Mouse (Mus musculus) spleen, adult 18-20 months (tissue): Measurements from ENCODE around the gene Syt17.

ENCODE experiments used
- DNase-seq, 2 experiments: peaks; one replicate each; pipeline ENCODE4 v3.0.0; 2022; ENCODE audit warnings: mixed read lengths in 2 of 2

Syt17 gene

DNA sequence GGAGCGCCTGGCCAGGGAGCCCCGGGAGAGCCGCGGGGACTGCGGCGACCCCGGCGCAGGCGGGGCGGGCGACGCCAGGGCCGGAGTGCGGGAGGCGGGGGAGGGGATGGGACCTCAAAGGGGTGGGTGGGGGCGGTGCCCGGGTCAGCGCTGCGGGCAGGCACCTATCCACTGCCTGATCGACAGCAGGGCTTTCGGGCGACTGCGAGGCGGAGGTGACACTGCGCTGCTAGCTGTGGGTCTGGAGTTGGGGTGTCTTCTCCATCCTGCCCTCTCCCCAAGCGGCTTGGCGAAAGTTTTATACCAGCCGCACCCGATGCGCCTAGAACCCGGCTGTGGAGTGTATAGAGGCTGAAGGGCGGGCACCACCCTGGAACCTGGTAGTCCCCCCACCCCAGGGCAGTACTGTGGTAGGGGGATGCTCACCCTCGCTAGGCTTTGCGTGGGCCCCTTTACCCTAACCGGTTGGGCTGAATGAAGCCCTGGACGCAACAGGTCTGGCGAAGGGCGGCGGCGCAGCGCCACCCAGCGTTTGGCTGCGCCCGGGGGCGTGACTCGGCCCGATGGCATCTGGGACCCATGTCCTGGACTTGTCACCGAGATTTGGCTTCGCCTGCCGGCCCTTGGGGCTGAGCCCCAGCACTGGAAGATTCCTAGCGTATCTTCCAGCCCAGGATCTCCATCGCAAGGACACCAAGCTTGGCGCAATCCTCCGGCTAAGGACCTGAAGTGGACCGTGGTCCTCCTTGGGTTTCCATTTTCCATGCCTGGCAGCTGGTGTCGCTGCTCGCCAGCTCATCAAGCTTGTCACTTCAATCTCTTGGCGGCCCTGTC is at the start of gene Syt17:
TSS of gene Syt17 (minus strand) at position 89 of the 834 bp plus-strand sequence.
- peak; percentile 13 to 35 for DNase-seq

GRCm38 (mm10) chr7:118494892-118495579 is 47.0 kb upstream of the Syt17 start:
- DNase-seq = no peak

DNA sequence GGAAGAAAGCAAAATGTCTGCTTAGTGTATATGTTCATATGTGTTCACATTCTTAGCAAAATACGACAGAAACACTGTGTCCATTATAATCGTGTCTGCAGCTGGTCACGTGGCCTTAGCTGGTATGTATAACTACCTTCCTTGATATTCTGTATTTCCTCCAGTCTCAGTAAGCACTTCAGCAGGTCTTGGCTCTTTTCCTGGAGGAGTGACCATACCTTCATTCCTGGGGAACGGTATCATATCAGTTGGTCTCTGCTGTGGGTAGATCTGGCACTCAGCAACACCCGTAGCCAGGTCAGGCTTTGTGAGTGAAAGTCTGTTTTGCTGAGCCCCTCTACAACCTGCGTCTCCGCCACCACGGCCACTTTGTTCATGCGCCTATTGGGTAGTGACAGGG is 45.9 kb upstream of the Syt17 start:
- no peak for DNase-seq

DNA sequence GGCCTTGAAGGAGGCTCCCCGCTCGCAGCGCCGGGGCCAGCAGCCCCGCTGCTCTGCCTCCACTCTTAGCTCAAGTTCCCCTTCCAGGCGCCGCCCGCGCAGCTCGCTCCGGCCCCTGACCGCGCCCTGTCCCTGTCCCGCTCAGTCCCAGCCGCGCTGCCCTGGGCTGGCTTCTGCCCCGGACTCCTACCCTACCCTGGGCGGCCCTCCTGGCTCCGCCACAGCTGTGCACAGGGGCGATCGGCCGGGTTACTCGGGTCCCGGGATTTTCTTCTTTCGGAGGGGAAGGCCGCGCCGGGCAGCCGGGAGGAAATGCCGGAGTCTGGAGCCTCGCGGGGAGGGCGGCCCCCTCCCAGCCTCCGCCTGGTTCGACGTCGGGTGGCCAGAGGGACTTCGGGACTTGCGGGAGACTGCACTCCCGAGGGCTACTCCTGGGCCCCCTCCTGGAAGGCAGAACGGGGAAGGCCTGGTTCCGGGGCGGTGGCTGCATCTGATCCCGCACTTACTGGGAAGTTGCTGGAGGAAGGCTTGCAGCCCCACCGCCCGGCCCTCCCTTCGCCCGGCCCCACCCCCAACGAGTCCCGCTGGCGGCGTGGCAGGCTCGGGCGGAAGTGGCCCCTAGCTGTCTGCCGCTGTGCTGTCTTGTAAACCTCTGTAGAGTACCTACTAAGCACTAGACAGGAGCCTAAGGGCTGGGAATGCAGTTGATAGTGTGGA is 43.6 kb upstream of the Syt17 start, which contains the start of gene Itpripl2:
TSS of gene Itpripl2 (minus strand) at position 545 of the 717 bp plus-strand sequence.
- DNase-seq = peak; percentile 29 to 60

DNA sequence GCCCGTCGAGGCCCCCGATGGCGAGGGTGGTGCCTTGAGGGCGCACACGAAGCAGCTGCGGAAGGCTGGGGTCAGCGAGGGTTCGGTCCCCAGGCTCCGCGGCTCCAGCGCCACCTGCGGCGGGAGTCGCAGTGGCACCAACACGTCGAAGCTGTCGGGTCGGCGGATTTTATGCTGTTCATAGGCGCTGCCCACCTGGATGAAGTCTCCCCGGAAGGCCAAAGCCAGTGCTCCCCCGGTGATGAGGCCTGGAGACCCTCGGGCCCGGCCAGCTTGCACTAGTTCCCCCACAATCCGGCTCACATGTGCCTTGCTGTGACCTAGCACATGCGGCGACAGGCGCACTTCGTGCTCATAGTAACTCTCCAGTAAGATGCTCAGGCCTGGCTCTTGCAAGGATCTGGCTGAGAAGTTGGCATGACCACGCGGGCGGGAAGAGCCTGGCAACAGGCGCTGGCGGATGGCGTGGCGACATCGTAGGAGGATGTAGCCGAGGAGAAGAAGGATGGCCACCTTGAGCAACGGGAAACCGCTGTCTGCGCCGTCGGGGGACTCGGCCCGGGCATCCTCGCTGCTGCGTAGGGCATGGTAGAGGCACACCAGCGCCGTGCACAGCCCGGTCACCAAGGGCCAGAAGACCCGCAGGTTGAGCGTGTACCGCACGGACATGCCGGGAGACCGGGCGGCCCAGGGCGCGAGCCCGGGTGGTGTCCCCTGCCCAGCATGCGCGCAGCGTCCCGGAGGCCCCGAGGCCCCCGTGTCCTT is 42.8 kb upstream of the Syt17 start:
- no peak for DNase-seq

DNA sequence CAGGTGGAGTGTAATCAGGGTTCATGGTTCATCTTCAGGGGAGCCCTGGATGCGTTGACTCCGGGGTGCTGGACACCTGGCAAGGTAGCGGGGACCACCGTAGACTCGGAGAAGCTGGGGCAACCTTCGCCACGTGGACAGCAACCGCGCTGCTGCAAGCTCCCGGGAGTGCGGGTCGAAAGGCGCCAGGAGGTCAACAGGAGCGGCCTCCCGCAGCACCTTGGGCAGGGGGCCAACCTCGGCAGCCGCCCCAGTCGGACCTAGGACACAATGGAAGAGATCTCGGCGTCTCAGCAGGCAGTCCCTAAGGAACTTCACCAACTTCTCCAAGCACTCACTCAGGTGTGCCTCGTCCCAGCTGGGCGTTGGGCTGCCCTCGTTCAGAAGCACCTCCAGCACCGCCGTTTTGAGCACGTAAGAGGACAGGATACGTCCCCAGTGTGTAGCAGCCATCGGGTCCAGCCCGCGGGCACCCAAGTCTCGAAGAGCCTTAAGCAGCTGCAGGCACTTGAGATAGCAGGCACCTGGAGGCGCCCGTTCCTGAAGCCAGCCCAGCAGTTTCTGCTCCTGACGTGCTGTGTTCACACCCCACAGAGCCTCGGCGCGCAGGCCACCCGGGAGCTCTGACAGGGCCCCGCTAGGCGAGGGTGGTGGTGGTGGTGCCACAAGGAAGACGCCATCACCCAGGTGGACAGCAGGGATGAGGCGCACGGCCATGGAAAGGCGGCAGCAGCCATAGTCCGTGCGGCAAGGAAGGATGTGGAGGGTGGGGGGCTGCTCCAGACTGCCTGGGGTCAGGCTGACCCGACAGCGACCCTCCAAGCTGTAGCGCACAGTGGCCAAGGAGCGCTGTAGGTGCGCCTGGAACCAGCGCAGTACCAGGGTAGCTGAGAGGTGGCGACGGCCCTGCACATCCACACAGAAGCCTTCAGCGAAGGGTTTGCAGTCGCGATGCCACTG is 42.0 kb upstream of the Syt17 start:
- no peak for DNase-seq

DNA sequence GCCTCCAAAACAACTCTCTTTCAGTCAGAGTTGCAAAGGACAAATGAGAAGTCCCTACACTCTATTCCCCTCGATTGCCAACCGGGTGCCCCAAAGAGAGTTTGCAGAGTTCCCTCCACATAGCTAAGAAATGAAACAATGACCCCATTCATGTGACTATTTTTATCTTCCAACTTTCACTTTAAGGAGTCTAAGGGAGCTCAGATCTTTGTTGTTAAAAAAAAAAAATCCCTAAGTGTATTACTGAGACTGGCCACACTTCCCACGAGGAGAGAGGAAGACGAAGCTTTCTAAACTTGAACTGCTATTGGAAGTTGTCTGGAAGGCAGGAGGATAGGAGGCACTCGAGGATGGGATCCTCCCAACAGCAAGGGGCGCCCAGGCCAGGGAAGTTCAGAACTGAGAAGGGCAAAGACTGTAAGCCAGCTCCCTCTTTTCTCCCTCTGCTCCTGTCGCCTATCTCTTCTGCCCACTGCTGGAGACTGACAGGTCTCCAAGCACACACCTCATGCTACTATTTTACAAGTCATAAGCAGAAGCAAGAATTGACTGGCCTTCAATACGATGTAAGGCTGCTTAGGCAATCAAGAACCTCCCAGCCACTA is 40.1 kb upstream of the Syt17 start:
- DNase-seq = no peak

DNA sequence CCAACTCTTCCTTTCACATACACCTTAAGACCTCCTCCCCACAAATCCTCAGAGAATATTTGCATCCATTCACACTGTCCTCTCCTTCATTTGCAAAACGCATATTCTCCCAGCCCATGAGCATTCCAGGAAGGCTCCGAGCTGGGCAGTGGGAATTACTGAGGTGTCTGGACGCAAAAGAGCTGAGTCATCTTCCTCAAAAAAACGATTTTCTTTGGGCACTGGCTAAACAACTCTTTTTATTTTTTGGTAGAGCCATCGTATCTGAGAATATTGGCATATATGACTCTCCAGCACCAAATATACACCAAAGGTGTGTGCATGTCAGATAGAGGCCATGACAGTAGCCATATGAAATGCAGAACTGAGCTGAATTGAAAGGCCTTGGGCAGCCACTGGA is 38.9 kb upstream of the Syt17 start:
- no peak for DNase-seq

DNA sequence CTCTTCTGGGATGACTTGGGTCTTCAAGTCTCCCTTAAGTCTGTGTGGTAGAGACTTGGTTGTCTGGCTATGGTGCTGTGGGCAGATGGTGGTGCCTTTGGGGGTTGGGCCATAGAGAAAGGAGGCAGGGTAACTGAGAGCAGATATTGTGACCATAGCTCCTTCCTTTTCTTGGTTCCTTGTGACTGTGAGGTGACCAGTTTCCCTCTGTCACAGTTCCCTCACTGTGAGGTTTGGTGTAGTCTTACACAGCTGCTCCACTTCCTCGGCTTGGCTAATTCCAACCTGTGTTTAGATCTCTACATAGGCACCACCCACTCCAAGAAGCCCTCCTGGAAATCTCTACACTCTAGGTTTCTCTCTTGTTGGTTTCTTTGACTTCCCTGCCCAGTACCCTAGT is 36.0 kb upstream of the Syt17 start:
- no peak for DNase-seq

GRCm38 (mm10) chr7:118482001-118482400 is 34.0 kb upstream of the Syt17 start:
- no peak for DNase-seq

GRCm38 (mm10) chr7:118481047-118481810 is 33.2 kb upstream of the Syt17 start:
- DNase-seq = no peak

GRCm38 (mm10) chr7:118480160-118480709 is 32.2 kb upstream of the Syt17 start:
- DNase-seq = no peak

GRCm38 (mm10) chr7:118478835-118479312 is 30.9 kb upstream of the Syt17 start:
- no peak for DNase-seq

- no peak for DNase-seq
Observed at GRCm38 (mm10) chr7:118476428-118476827, 28.4 kb upstream of the Syt17 start.

DNA sequence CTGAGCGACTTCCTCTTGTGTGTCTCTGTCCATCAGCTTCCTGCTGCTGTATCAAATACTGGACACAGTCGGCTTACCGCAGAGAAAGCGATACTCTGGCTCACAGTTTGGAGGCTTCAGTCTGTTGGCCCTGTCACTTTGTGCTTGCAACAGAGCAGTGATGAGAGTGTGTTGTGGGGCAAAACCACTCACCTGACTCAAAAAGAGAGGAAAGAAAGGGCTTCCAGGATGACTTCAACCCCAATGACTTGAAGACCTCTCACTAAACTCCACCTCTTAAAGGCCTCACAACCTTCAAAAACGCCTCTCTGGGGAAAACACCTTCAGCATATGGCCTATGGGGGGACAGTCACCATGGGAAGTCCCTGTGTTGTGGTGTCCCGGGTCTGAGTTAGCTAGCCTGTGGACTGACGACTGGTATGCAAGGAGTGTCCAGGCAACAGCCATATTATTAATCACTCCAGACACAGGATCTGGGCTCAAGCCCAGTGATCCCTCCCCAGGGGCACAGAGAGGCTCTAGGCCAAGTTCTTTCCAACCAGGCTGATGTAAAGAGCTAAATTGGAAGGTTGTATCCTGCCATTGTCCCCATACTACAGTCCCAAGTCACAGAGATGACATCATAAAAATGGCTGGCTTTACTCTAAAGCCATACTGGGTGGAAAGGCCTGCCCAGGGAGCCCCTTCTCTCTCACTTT is 27.1 kb upstream of the Syt17 start:
- no peak for DNase-seq

GRCm38 (mm10) chr7:118472886-118473285 is 24.9 kb upstream of the Syt17 start:
- no peak for DNase-seq

DNA sequence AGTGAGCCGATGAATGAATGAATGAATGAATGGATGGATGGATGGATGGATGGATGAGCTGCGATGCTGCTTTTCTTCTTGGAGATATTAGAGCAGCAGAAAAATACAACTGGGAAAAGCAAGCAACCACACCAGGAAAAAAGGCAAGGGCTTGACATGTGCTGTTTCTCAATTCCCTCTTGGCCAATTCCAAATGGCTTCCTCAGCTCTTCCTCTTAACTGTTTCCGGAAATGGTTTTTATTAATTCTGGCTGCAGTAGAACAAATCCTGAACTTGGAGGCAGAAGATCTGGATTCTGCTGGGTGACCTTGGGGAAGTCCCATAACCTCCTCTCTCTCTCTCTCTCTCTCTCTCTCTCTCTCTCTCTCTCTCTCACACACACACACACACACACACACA is 20.0 kb upstream of the Syt17 start:
- no peak for DNase-seq

DNA sequence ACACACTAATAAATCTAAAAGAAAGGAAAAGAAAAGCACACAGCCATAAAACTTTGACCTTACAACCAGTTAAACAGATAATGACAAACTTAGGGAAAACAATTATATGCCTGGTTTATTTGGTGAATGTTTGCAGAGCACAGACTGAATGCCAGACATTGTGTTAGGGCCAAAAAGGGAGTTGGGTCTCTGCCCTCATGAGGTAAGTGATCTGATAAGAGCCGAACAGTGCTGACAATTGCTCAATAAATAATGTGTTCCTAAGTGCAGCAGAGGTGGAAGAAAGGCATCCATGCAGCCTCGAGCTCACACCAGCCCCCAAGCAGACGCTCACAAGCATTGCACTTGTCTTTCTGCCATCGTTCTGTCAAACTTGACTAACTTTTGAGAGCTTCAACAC is 16.4 kb upstream of the Syt17 start:
- DNase-seq = no peak
